Mouse (Mus musculus) bone marrow, adult 2 months (tissue): ENCODE measurements around the gene Wfdc13. TPM values are rescaled to one million over a fixed set of nuclear protein-coding genes. Genes with fewer than 3 reads are reported as not detected.

Experiments used
- H3K27ac ChIP-seq: fragments of 200-500 bp; 2 replicates; pipeline ENCODE4 v1.5.1; 2012; ENCODE audit warnings: low read depth, mild to moderate bottlenecking, control low read depth, inconsistent platforms, low read length; ENCODE audit not compliant: control insufficient read depth, poor library complexity, insufficient read depth
- H3K4me1 ChIP-seq: fragments of 200-500 bp; 2 replicates; pipeline ENCODE4 v1.6.1; 2011; ENCODE audit warnings: low read length; ENCODE audit not compliant: control insufficient read depth, insufficient read depth
- H3K4me3 ChIP-seq: fragments of 200-500 bp; replicated peaks from 2 replicates; pipeline ENCODE3; 2011; ENCODE audit warnings: mild to moderate bottlenecking, low read depth, low read length, control low read depth; ENCODE audit not compliant: control insufficient read depth
- CTCF ChIP-seq: fragments of 200-500 bp; IDR thresholded peaks from 2 replicates; pipeline ENCODE4 v1.5.1; 2011; ENCODE audit warnings: low read length, control low read depth; ENCODE audit not compliant: control insufficient read depth, insufficient read depth
- POLR2A ChIP-seq: fragments of 200-500 bp; IDR thresholded peaks from 2 replicates; pipeline ENCODE4 v1.6.1; 2011; ENCODE audit warnings: low read depth, mild to moderate bottlenecking, control low read depth, low read length, borderline replicate concordance; ENCODE audit not compliant: control insufficient read depth
- WGBS: fragments of 180-500 bp; shearing (Covaris S2); methylation state at CpG from one replicate; pipeline ENCODE4 v1.1.7; 2018; 5-methylcytosine and 5-hydroxymethylcytosine counted together
- polyA plus RNA-seq: library from polyadenylated mRNA; stranded (reverse); fragments of >200 nt; gene quantifications from 2 replicates; pipeline ENCODE4 v1.2.4, GENCODE M21; 2011; ENCODE audit warnings: low replicate concordance; ENCODE audit not compliant: missing spikeins, insufficient read depth, insufficient read length

Wfdc13 gene
- not detected in 2 replicates for polyA plus RNA-seq

- no peak within 1 kb of the TSS for H3K4me3 ChIP-seq
- TF ChIP-seq POLR2A = no peak
- no peak for TF ChIP-seq CTCF
- H3K27ac ChIP-seq = no peak within 1 kb of the TSS
- 49% methylated on average over 3 of the region's 3 CpGs for WGBS
- H3K4me1 ChIP-seq = no peaks in the 10 kb centered on the region; the same call in 1 of the 2 replicates
Measured at GRCm38 (mm10) chr2:164684807-164685206, at the start of gene Wfdc13. Gene Wfdc13, plus strand, starts transcription at chr2:164685107.

DNA sequence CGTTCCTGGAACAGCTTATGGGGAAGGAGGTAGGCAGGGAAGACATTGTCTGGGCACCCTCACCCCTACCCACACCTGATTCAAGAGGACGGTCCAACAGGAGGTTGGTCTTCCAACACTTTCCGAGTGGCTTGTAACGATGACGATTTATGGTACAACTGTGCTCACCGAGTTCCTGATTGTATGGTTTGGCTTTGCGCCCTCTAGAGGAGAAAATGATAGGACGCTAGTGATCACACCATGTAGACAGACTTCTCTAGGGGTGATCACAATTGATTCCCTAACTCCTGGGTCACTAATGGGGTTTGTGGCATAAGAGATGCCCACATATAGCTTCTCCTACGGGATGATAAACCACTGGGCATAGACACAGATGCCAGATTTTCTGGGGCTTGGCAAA lies 49.6 kb upstream of the Wfdc13 start:
- WGBS = 80% methylated on average over 9 of the region's 9 CpGs

GRCm38 (mm10) chr2:164638696-164639095 lies 46.2 kb upstream of the Wfdc13 start, which contains the start of gene Wfdc16:
Gene Wfdc16, minus strand, starts transcription at chr2:164638796.
- Histone ChIP-seq H3K4me1 (peaks cover 2% of the 10 kb centered on the region; the same call in 1 of the 2 replicates), H3K4me3 (no peak within 1 kb of the TSS), H3K27ac (no peak within 1 kb of the TSS)
- TF ChIP-seq POLR2A (no peak), CTCF (no peak)
- 79% methylated on average over 3 of the region's 3 CpGs for WGBS

More for the DNA sequence above, 49.6 kb upstream of the Wfdc13 start:
- no peak overlapping the region for H3K4me3 ChIP-seq
- peaks cover 2% of the 10 kb centered on the region; the same call in 1 of the 2 replicates for H3K4me1 ChIP-seq
- H3K27ac ChIP-seq = no peak overlapping the region
- no peak for TF ChIP-seq POLR2A
- no peak; the same call in 1 of the 2 replicates for TF ChIP-seq CTCF

DNA sequence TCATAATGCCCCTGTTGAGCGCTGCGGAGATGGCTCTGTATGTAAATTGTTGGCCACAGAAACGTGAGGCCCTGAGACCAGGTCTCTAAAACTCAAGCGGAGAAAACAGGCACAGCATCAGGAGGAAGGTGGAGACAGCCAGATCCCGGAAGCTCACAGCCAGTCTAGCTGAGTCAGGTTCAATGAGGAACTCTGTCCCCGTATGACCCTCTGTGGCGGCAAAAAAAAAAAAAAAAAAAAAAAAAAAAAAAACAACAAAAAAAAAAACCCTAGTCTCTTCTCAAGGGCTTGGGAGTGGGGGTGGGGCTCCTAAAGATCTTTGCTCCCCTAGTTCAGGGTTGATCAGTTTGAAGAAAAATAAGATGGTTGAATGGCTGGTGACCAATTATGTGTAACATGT lies 43.8 kb upstream of the Wfdc13 start:
- WGBS = 10% methylated on average over 7 of the region's 7 CpGs
- TF ChIP-seq POLR2A (no peak), CTCF (no peak)
- peak overlapping the region; percentile 74 for H3K27ac ChIP-seq
- H3K4me1 ChIP-seq = peaks cover 2% of the 10 kb centered on the region; the same call in 1 of the 2 replicates
- no peak overlapping the region for H3K4me3 ChIP-seq

DNA sequence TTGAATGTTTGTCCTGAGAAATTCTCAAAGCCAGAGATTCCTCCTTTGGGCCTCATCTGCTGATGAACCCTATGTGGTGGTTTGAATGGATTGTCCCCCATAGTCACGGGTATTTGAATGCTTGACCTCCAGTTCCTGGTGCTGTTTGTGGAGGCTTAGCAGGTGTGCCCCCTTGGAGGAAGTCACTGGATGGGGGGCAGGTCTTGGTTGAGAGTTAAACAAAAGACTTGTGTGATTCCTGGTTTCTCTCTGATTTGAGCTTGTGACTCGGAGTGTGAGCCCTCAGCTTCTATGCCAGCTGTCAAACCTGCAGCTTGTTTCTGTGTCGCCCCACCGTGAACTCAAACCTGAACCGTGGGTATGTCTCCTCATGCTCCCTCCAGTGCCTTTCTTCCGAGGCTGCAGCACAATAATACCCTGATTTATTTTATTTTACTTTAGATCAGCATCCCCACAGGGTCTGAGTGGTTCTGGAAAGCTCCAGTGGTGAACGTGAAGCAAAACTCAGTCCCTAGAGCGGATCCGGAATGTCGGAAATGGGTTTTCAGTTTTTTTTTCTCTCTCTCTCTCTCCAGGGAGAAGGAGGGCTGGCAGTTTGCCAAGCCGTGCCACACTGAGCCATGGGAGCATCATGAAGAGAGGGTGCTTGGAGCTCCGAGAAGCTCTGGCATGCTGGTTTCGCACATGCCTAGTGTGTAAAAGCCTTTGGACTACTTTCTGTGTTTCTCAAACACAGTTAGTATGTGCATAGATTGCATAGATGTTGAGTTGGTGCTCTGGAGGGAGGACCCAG lies 42.8 kb upstream of the Wfdc13 start:
- 82% methylated on average over 13 of the region's 13 CpGs for WGBS

GRCm38 (mm10) chr2:164655858-164656257 lies 29.0 kb upstream of the Wfdc13 start, which contains the start of gene Wfdc10:
Gene Wfdc10, plus strand, starts transcription at chr2:164656046.
- H3K4me1 ChIP-seq = 0 out of 2 replicates have a peak, but pooled peaks cover 1% of the 10 kb centered on the region
- TF ChIP-seq POLR2A (no peak), CTCF (peak; percentile 89)
- WGBS = 10% methylated on average over 11 of the region's 11 CpGs
- H3K4me3 ChIP-seq = no peak within 1 kb of the TSS
- no peak within 1 kb of the TSS for H3K27ac ChIP-seq

More for the DNA sequence above, 42.8 kb upstream of the Wfdc13 start:
- TF ChIP-seq POLR2A = no peak
- no peak for TF ChIP-seq CTCF
- Histone ChIP-seq H3K4me3 (no peak overlapping the region), H3K4me1 (peaks cover 2% of the 10 kb centered on the region; the same call in 1 of the 2 replicates), H3K27ac (no peak overlapping the region)

GRCm38 (mm10) chr2:164656483-164656882 lies 28.4 kb upstream of the Wfdc13 start, which contains the start of gene Wfdc9:
Gene Wfdc9, minus strand, starts transcription at chr2:164656583.
- TF ChIP-seq CTCF (no peak), POLR2A (no peak)
- WGBS = 66% methylated on average over 9 of the region's 9 CpGs
- Histone ChIP-seq H3K4me1 (0 out of 2 replicates have a peak, but pooled peaks cover 1% of the 10 kb centered on the region), H3K27ac (no peak within 1 kb of the TSS), H3K4me3 (no peak within 1 kb of the TSS)

DNA sequence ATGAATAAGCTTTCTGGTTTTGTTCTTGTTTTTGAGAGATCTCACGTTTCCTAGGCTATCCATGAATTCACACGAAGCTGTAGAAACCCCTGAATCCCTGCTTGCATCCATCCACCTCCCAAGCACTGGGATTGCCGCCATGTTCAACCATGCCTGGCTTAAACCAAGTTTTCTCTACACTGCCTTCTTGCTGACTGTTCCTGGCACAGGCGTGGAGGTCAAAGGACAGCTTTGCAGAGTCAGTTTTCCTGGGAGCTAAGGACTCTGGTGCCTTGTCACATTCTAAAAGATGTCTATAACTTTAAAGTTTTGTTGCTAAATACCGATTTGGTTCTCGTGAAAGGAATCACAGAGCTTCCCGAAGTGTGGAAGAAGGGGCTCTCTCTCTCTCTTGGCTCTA lies 20.1 kb upstream of the Wfdc13 start:
- H3K4me1 ChIP-seq = no peaks in the 10 kb centered on the region
- no peak overlapping the region for H3K27ac ChIP-seq
- no peak for TF ChIP-seq CTCF
- TF ChIP-seq POLR2A = no peak
- H3K4me3 ChIP-seq = no peak overlapping the region
- WGBS = 82% methylated on average over 7 of the region's 7 CpGs

GRCm38 (mm10) chr2:164670261-164670660 lies 14.6 kb upstream of the Wfdc13 start:
- Histone ChIP-seq H3K4me1 (no peaks in the 10 kb centered on the region), H3K4me3 (no peak overlapping the region), H3K27ac (no peak overlapping the region)
- TF ChIP-seq CTCF (no peak), POLR2A (no peak)
- 57% methylated on average over 5 of the region's 5 CpGs for WGBS
